Mouse (Mus musculus): ENCODE measurements around the gene Nkx6-2. TPM values are rescaled to one million over a fixed set of nuclear protein-coding genes. Genes with fewer than 3 reads are reported as not detected.

Gene Nkx6-2
- polyA plus RNA-seq, 1 experiment = 0.06 TPM

DNA sequence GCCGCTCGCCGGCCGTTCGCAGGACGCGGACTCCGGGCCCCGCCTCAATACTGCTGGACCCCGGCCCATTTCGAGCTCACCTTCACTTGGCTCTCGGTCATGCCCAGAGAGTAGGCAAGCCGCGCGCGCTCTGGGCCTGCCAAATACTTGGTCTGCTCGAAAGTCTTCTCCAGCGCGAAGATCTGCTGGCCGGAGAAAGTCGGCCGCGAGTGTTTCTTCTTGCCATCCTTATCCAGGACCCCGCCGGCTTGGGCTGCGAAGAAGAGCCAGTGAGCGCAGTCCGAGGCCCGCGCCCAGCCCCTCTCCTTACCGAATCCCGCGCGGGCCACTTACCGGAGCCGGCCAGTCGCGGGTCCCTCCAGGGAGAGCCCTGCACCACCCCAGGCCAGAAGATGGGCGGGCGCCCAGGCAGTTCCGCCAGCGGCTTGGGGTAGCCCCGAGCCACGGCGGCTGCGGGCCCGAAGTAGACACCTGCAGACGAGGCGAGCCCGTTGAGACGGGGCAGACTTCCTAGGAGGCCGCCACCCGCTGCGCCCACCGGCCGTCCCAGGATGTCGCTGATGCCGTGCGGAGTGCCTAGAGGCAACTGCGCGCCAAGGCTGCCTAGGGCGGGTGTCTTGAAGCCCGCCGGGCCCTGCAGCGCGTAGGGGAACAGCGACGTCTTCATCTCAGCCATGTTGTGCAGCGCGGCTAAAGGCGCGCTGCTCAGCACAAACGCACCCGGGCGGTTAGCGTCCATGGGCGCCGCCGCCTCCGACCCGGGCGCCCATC is 611 bp downstream of the Nkx6-2 start:
- no peak overlapping the region for H3K27ac ChIP-seq (ENCODE audit: insufficient read depth, low read depth, low read length)
- H3K27me3 ChIP-seq (replicated peaks; ENCODE audit: control insufficient read depth, insufficient read depth, low read length) = peaks cover 3% of the 10 kb centered on the region
- TF ChIP-seq CTCF (conservative IDR thresholded peaks at IDR 0.05; ENCODE audit: insufficient read depth, insufficient read length, low read depth, low read length) (no peak), POLR2A (IDR thresholded peaks at IDR 0.05; ENCODE audit: low read depth, low read length) (no peak)
- peak; percentile 5 for DNase-seq
- no peak overlapping the region for H3K4me3 ChIP-seq (ENCODE audit: insufficient read depth, low read depth, low read length)
- WGBS = 1% methylated on average over 82 of the region's 82 CpGs
- H3K4me1 ChIP-seq (ENCODE audit: control insufficient read depth, insufficient read depth, low read length) = 0 out of 2 replicates have a peak, but pooled peaks cover 3% of the 10 kb centered on the region
- no peaks in the 10 kb centered on the region for H3K36me3 ChIP-seq (ENCODE audit: control insufficient read depth, insufficient read depth, low read length)

DNA sequence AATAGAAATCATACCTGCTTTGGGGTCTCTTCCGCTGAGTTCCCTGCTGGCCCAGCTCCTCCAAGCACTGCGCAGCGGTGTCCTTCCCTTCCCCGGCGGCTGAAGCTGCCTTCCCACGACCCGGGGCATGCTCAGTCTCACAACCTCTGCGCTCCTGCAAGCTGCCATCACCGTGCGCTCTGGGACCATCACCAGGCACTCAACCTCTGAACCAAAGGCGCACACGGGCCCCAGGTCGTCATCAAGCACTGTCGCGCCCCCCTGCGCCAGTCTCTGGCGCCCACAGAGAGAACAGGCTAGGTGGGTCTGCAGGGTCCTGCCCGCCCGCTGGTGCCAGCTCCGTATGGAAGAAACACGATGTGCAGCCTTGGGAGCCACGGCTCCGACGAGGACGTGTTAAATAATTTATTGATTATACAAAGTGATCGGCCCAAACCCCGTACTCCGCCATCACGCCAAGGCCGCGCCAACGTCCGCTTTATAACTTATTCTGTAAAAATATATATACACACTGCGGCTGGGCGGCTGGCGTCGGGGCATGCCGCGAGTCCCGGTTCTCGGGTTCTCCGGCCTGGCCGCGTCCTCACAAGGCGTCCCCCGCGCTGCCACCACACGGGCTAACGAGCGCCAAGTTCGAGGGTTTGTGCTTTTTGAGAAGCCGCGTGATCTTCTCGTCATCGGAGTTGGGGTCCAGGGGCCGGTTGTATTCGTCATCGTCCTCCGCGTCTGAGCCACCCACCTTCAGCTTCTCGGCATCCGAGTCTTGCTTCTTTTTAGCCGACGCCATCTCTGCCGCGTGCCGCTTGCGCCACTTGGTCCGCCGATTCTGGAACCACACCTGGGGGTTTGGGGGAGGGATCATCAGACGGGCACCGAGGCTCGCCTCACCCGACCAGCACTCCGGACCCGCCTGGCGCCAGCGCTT is 1.5 kb downstream of the Nkx6-2 start:
- WGBS = 13% methylated on average over 78 of the region's 78 CpGs
- H3K4me1 ChIP-seq (ENCODE audit: control insufficient read depth, insufficient read depth, low read length) = 0 out of 2 replicates have a peak, but pooled peaks cover 3% of the 10 kb centered on the region

DNA sequence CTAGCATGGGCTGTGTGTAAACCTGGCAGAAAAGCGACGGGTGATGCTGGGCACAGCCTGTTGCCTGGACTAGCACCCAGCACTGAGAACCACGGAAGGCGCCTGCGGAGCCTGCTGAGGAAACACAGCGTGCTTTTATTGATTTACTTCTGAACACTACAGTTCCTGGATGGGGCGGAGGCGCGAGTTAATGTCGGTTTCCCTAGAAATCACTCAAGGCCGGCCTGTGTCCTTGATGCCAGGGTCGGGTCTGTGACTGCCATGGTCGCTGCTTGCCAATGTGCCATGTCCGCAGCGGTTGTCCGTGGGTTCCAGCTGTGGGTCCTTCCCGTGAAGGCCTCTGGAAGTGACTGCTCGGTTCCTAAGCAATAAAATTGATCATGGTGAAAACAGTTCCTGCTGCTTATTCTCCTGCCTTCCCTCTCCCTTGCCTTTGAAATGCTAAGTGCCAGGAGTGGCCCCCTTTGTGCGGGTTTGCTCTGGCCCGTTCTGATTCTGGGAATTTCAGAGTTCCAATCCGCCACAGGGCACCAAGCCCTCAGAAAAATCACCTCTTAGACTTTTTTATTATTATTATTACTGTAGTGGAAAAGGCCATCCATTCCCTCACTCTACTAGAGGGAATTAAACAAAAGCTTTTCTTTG is 3.2 kb downstream of the Nkx6-2 start:
- WGBS = 91% methylated on average over 21 of the region's 21 CpGs
- Histone ChIP-seq H3K27ac (ENCODE audit: insufficient read depth, low read depth, low read length) (no peak overlapping the region), H3K4me3 (ENCODE audit: insufficient read depth, low read depth, low read length) (no peak overlapping the region), H3K27me3 (replicated peaks; ENCODE audit: control insufficient read depth, insufficient read depth, low read length) (peaks cover 3% of the 10 kb centered on the region), H3K4me1 (ENCODE audit: control insufficient read depth, insufficient read depth, low read length) (0 out of 2 replicates have a peak, but pooled peaks cover 2% of the 10 kb centered on the region), H3K36me3 (ENCODE audit: control insufficient read depth, insufficient read depth, low read length) (no peaks in the 10 kb centered on the region; the same call in 1 of the 2 replicates)
- no peak for DNase-seq
- TF ChIP-seq POLR2A (IDR thresholded peaks at IDR 0.05; ENCODE audit: low read depth, low read length) = no peak
- TF ChIP-seq CTCF (conservative IDR thresholded peaks at IDR 0.05; ENCODE audit: insufficient read depth, insufficient read length, low read depth, low read length) = no peak

More for the DNA sequence above, 1.5 kb downstream of the Nkx6-2 start:
- TF ChIP-seq CTCF (conservative IDR thresholded peaks at IDR 0.05; ENCODE audit: insufficient read depth, insufficient read length, low read depth, low read length) = no peak
- TF ChIP-seq POLR2A (IDR thresholded peaks at IDR 0.05; ENCODE audit: low read depth, low read length) = no peak
- Histone ChIP-seq H3K4me3 (ENCODE audit: insufficient read depth, low read depth, low read length) (no peak overlapping the region), H3K27ac (ENCODE audit: insufficient read depth, low read depth, low read length) (no peak overlapping the region), H3K27me3 (replicated peaks; ENCODE audit: control insufficient read depth, insufficient read depth, low read length) (peaks cover 3% of the 10 kb centered on the region), H3K36me3 (ENCODE audit: control insufficient read depth, insufficient read depth, low read length) (no peaks in the 10 kb centered on the region; the same call in 1 of the 2 replicates)
- peak; percentile 5 for DNase-seq

DNA sequence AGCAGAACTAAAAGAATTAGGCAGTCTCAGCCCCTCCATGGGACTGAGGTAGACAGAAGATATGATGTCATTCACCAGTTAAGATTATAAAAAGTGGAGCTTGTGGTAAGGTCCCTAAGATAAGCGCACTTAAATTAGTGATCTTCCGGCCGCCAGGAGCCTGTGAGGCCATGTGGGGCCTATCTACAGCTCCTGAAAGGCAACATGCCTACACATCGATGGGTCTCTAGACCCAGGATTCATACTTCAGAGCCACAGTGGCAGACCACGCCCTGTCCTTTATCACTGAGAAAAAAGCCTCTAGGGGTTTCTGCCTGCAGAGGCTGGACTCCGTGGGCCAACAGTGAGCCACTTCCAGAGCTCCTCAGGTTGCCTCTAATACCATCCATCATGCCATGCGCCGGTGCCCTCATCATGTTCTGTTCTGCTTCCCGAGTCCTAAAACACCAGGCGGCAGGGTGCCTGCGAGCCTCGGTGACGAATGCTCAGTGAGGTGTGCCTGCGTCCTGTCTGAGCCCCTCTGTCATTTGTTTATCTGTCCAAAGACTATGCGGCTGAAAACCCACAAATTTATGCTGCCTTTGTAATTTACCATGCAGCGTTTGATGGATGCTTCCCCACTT is 6.4 kb downstream of the Nkx6-2 start:
- Histone ChIP-seq H3K4me1 (ENCODE audit: control insufficient read depth, insufficient read depth, low read length) (no peaks in the 10 kb centered on the region), H3K27ac (ENCODE audit: insufficient read depth, low read depth, low read length) (no peak overlapping the region), H3K36me3 (ENCODE audit: control insufficient read depth, insufficient read depth, low read length) (no peaks in the 10 kb centered on the region; the same call in 1 of the 2 replicates), H3K4me3 (ENCODE audit: insufficient read depth, low read depth, low read length) (no peak overlapping the region), H3K27me3 (replicated peaks; ENCODE audit: control insufficient read depth, insufficient read depth, low read length) (no peaks in the 10 kb centered on the region)
- no peak for TF ChIP-seq CTCF (conservative IDR thresholded peaks at IDR 0.05; ENCODE audit: insufficient read depth, insufficient read length, low read depth, low read length)
- TF ChIP-seq POLR2A (IDR thresholded peaks at IDR 0.05; ENCODE audit: low read depth, low read length) = no peak
- WGBS = 72% methylated on average over 16 of the region's 16 CpGs
- DNase-seq = no peak

DNA sequence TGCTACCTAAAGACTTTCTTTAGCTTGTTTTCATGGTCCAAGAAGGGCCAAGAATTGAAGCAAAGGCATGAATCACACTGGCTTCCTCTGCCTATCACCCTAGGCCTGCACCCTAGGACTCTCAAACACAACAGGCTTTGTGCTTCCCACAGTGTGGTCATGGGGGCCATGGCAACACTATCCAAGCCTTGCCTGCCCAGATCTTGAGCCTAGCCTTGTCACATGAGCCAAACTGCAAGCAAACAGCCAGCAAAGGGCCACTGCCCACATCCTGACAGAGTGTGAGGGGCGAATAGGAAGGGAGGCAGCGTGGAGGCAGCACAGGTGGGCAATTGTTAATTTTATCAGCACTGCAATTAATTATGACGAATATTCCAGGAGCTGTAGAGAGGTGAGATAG is 9.9 kb downstream of the Nkx6-2 start:
- no peak for DNase-seq
- Histone ChIP-seq H3K4me3 (ENCODE audit: insufficient read depth, low read depth, low read length) (no peak overlapping the region), H3K4me1 (ENCODE audit: control insufficient read depth, insufficient read depth, low read length) (no peaks in the 10 kb centered on the region), H3K27ac (ENCODE audit: insufficient read depth, low read depth, low read length) (no peak overlapping the region), H3K27me3 (replicated peaks; ENCODE audit: control insufficient read depth, insufficient read depth, low read length) (no peaks in the 10 kb centered on the region), H3K36me3 (ENCODE audit: control insufficient read depth, insufficient read depth, low read length) (no peaks in the 10 kb centered on the region; the same call in 1 of the 2 replicates)
- WGBS = 90% methylated on average over 3 of the region's 3 CpGs
- TF ChIP-seq POLR2A (IDR thresholded peaks at IDR 0.05; ENCODE audit: low read depth, low read length) = no peak
- no peak for TF ChIP-seq CTCF (conservative IDR thresholded peaks at IDR 0.05; ENCODE audit: insufficient read depth, insufficient read length, low read depth, low read length)

DNA sequence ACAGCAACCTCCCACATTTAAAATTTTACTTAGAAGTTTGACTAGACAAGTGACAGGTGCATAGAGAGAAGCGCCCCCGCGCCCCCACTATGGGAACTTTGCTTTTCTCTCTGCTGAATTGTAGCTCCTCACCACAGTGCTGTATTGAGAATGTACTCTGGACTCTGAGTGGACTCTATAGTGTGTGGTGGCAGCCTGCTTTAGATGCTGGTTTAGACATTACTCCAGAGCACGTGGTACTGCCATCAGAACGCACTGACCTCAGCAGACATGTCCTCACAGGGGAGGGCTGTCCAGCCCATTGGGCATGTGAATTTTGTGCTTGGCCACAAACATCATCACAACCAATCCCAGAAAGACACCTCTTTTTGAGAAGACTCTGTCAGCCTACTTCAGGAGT is 11.8 kb downstream of the Nkx6-2 start:
- 78% methylated on average over 5 of the region's 5 CpGs for WGBS
- Histone ChIP-seq H3K36me3 (ENCODE audit: control insufficient read depth, insufficient read depth, low read length) (no peaks in the 10 kb centered on the region; the same call in 1 of the 2 replicates), H3K27ac (ENCODE audit: insufficient read depth, low read depth, low read length) (no peak overlapping the region), H3K4me3 (ENCODE audit: insufficient read depth, low read depth, low read length) (no peak overlapping the region), H3K4me1 (ENCODE audit: control insufficient read depth, insufficient read depth, low read length) (no peaks in the 10 kb centered on the region), H3K27me3 (replicated peaks; ENCODE audit: control insufficient read depth, insufficient read depth, low read length) (no peaks in the 10 kb centered on the region)
- TF ChIP-seq CTCF (conservative IDR thresholded peaks at IDR 0.05; ENCODE audit: insufficient read depth, insufficient read length, low read depth, low read length) (no peak), POLR2A (IDR thresholded peaks at IDR 0.05; ENCODE audit: low read depth, low read length) (no peak)
- no peak for DNase-seq

All from kidney, adult 2 months (tissue).